Mouse (Mus musculus): ENCODE data around the gene 1700020N01Rik. TPM values are rescaled to one million over a fixed set of nuclear protein-coding genes. Genes with fewer than 3 reads are reported as not detected.

1700020N01Rik gene
- polyA plus RNA-seq, 1 experiment from 2014 or later: not detected

Other genes starting within 250 kb of the 1700020N01Rik start
- not detected in 2 replicates for gene Aldh8a1, start 215.9 kb upstream of the 1700020N01Rik start, polyA plus RNA-seq (2016; fragmentation: Nextera tagmentation; extraction: Ambion mirVana)

Data from limb, embryonic 12.5 days (tissue).